Mouse (Mus musculus) ovary, adult 10 weeks (tissue): ENCODE data around the gene Golt1b. TPM values are rescaled to one million over a fixed set of nuclear protein-coding genes. Genes with fewer than 3 reads are reported as not detected.

Source experiments
- polyA plus RNA-seq: library from polyadenylated mRNA; stranded (reverse); fragments of 350-450 nt; fragmentation: Illumina TruSeq; extraction: RNeasy Lipid Tissue Mini Kit (QIAGEN cat#74804); gene quantifications from one replicate; pipeline ENCODE4 v1.2.3, GENCODE M21; 2014

The Golt1b gene
- 118 TPM for polyA plus RNA-seq

DNA sequence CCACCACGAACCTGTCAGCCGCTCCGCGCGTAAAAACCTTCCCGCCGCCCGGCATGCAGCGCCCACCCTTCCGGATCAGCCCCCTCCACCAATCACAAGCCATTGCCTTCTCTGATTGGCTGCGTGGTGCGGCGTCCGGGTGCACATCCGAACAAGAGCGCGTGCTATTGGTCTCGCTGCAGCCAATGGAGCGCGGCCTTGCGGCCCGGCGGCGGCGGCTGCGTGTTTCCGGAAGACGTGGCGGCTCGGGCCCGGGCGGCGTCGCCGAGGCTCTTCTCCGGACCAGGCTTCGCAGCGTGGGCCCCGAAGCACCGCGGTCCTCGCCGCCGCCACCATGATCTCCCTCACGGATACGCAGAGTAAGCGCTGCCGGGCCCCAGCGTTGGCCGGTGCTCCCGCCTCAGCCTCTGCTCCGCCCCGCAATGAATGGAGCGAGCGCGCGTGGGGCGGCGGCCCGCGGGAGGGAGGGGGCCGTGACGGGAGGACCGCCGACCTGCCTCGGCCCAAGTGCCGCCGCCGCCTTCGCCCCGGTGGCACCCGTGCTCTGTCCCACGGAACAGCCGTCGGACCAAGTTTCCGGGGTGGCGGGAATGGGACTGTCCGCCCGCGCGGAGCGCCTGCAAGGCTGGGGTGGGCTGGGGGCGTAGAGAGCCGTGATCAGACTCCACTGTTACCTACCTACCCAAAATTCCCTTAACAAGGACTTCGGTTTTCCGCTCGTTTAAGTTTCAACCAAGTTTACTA lies at the start of gene Golt1b, which contains the start of gene Recql:
Gene Golt1b, plus strand, starts transcription at position 211 of the 744 bp plus-strand sequence.
Gene Recql, minus strand, starts transcription at position 77 of the 744 bp plus-strand sequence.

GRCm38 (mm10) chr6:142345440-142346038 lies 41.5 kb upstream of the Golt1b start, which contains the start of gene Pyroxd1:
Gene Pyroxd1, plus strand, starts transcription at chr6:142345654.

GRCm38 (mm10) chr6:142412906-142413491 lies 26.0 kb downstream of the Golt1b start, which contains the start of gene Spx:
Gene Spx, plus strand, starts transcription at chr6:142413441.

Other genes starting within 250 kb of the Golt1b start
- gene Slco1a6, start 178.7 kb upstream of the Golt1b start, polyA plus RNA-seq = not detected
- gene Iapp, start 88.8 kb upstream of the Golt1b start, polyA plus RNA-seq = not detected
- gene Slco1a5, start 64.2 kb upstream of the Golt1b start, polyA plus RNA-seq = 0.74 TPM
- gene Pyroxd1, start 41.6 kb upstream of the Golt1b start, polyA plus RNA-seq = 29.8 TPM
- gene Recql, start 134 bp upstream of the Golt1b start, polyA plus RNA-seq = 14.5 TPM
- not detected for gene Spx, start 26.2 kb downstream of the Golt1b start, polyA plus RNA-seq
- gene Gys2, start 85.9 kb downstream of the Golt1b start, polyA plus RNA-seq = 0.23 TPM
- 164 TPM for gene Ldhb, start 120.7 kb downstream of the Golt1b start, polyA plus RNA-seq
- 3.8 TPM for gene Kcnj8, start 184.4 kb downstream of the Golt1b start, polyA plus RNA-seq